Mouse (Mus musculus) lung, adult 2 months (tissue): ENCODE results near the gene Gga1. TPM values are rescaled to one million over a fixed set of nuclear protein-coding genes. Genes with fewer than 3 reads are reported as not detected.

ENCODE experiments used
- DNase-seq: peaks from one replicate; pipeline ENCODE4 v3.0.0; 2022
- H3K4me1 ChIP-seq: fragments of 200-500 bp; 2 replicates; pipeline ENCODE4 v1.6.1; 2011; ENCODE audit warnings: low read length; ENCODE audit not compliant: control insufficient read depth, insufficient read depth
- H3K4me3 ChIP-seq: fragments of 200-500 bp; replicated peaks from 2 replicates; pipeline ENCODE3; 2011; ENCODE audit warnings: low read depth, mild to moderate bottlenecking, control low read depth, low read length; ENCODE audit errors: extremely low read depth
- CTCF ChIP-seq: fragments of 200-500 bp; IDR thresholded peaks from 2 replicates; pipeline ENCODE4 v1.5.1; 2011; ENCODE audit warnings: mild to moderate bottlenecking, low read length, control low read depth; ENCODE audit not compliant: insufficient read depth
- POLR2A ChIP-seq: fragments of 200-500 bp; IDR thresholded peaks from 2 replicates; pipeline ENCODE4 v1.6.1; 2011; ENCODE audit warnings: low read depth, mild to moderate bottlenecking, control low read depth, low read length, borderline replicate concordance; ENCODE audit errors: extremely low read depth
- WGBS: fragments of 180-500 bp; shearing (Covaris S2); methylation state at CpG from one replicate; pipeline ENCODE4 v1.1.7; 2018; 5-methylcytosine and 5-hydroxymethylcytosine counted together
- polyA plus RNA-seq: library from polyadenylated mRNA; depleted of rRNA; stranded (reverse); fragments of >200 nt; gene quantifications from 2 replicates; pipeline ENCODE4 v1.2.3, GENCODE M21; 2012; rRNA removed

Gene Gga1
- 113 and 121 TPM in 2 replicates for polyA plus RNA-seq

- peaks cover 7% of the 10 kb centered on the region for H3K4me1 ChIP-seq
- under 1% methylated on average over 74 of the region's 95 CpGs for WGBS
- TF ChIP-seq POLR2A, result peak; percentile 83; the same call in 1 of the 2 replicates
- no peak for TF ChIP-seq CTCF
Observed at GRCm38 (mm10) chr15:78876991-78877809, at the start of gene Gga1. TSS of gene Gga1 (plus strand) at chr15:78877190.

GRCm38 (mm10) chr15:78828315-78828714 is 48.7 kb upstream of the Gga1 start:
- TF ChIP-seq CTCF (no peak), POLR2A (no peak)
- Histone ChIP-seq H3K4me1 (peaks cover 25% of the 10 kb centered on the region), H3K4me3 (no peak overlapping the region)
- DNase-seq, result no peak
- WGBS, result 21% methylated on average over 5 of the region's 5 CpGs

More at GRCm38 (mm10) chr15:78876991-78877809, at the start of gene Gga1:
- peak within 1 kb of the TSS; percentile 51 for H3K4me3 ChIP-seq
- DNase-seq, result peak; percentile 97

- peaks cover 37% of the 10 kb centered on the region for H3K4me1 ChIP-seq
- no peak for DNase-seq
- TF ChIP-seq POLR2A, result no peak
- peak; percentile 52 for TF ChIP-seq CTCF
- H3K4me3 ChIP-seq, result no peak overlapping the region
- 97% methylated on average over 1 of the region's 1 CpGs for WGBS
Observed at GRCm38 (mm10) chr15:78829636-78830035, 47.4 kb upstream of the Gga1 start.

- WGBS, result 51% methylated on average over 10 of the region's 10 CpGs
- Histone ChIP-seq H3K4me1 (peaks cover 43% of the 10 kb centered on the region), H3K4me3 (no peak overlapping the region)
- no peak for TF ChIP-seq POLR2A
- TF ChIP-seq CTCF, result no peak
- DNase-seq, result no peak
Observed at GRCm38 (mm10) chr15:78830742-78831719, 46.0 kb upstream of the Gga1 start.

- 47% methylated on average over 19 of the region's 19 CpGs for WGBS
- Histone ChIP-seq H3K4me1 (peaks cover 46% of the 10 kb centered on the region), H3K4me3 (peak overlapping the region; percentile 41)
- TF ChIP-seq POLR2A, result peak; percentile 66; the same call in 1 of the 2 replicates
- no peak for TF ChIP-seq CTCF
- no peak for DNase-seq
Observed at GRCm38 (mm10) chr15:78831720-78832657, 45.0 kb upstream of the Gga1 start.

- no peak overlapping the region for H3K4me3 ChIP-seq
- TF ChIP-seq CTCF (no peak), POLR2A (0 out of 2 replicates have a peak, but pooled peaks have one; percentile 34)
- H3K4me1 ChIP-seq, result peaks cover 46% of the 10 kb centered on the region
- peak; percentile 67 for DNase-seq
- 32% methylated on average over 14 of the region's 14 CpGs for WGBS
Observed at GRCm38 (mm10) chr15:78832701-78833123, 44.3 kb upstream of the Gga1 start.

- TF ChIP-seq CTCF (no peak), POLR2A (no peak)
- Histone ChIP-seq H3K4me1 (peaks cover 43% of the 10 kb centered on the region), H3K4me3 (no peak overlapping the region)
- WGBS, result 79% methylated on average over 3 of the region's 3 CpGs
- no peak for DNase-seq
Observed at GRCm38 (mm10) chr15:78833582-78833981, 43.4 kb upstream of the Gga1 start.

- DNase-seq, result no peak
- Histone ChIP-seq H3K4me3 (no peak overlapping the region), H3K4me1 (peaks cover 42% of the 10 kb centered on the region)
- TF ChIP-seq POLR2A, result no peak
- 23% methylated on average over 8 of the region's 10 CpGs for WGBS
Observed at GRCm38 (mm10) chr15:78834233-78835005, 42.6 kb upstream of the Gga1 start.
